Mouse (Mus musculus) hindbrain, embryonic 13.5 days (tissue): Measurements from ENCODE around the gene Odf3. TPM values are rescaled to one million over a fixed set of nuclear protein-coding genes. Genes with fewer than 3 reads are reported as not detected.
"Not testable (repeated sequence)": the region's sequence is repeated elsewhere in the genome, so short reads cannot be mapped to it uniquely, and the experiment has no call there.

ENCODE experiments used
- ATAC-seq: fragments of 200-750 bp; cut with Nextera tagmentation; 2 replicates; pipeline ENCODE4 v1.8.0; 2017; ENCODE audit warnings: moderate TSS enrichment; ENCODE audit not compliant: low FRiP score
- H3K27ac ChIP-seq: fragments of 300-500 bp; sonication (generic); 2 replicates; pipeline ENCODE4 v1.5.1; 2015; ENCODE audit warnings: inconsistent platforms, mild to moderate bottlenecking, moderate library complexity
- H3K27me3 ChIP-seq: fragments of 300-500 bp; sonication (generic); 2 replicates; pipeline ENCODE4 v1.6.1; 2015; ENCODE audit warnings: mild to moderate bottlenecking, inconsistent platforms
- H3K36me3 ChIP-seq: fragments of 300-500 bp; sonication (generic); 2 replicates; pipeline ENCODE4 v1.6.1; 2015; ENCODE audit warnings: mild to moderate bottlenecking, inconsistent platforms
- H3K4me1 ChIP-seq: fragments of 300-500 bp; sonication (generic); replicated peaks from 2 replicates; pipeline ENCODE4 v1.6.1; 2015; ENCODE audit warnings: inconsistent platforms
- H3K4me2 ChIP-seq: fragments of 300-500 bp; sonication (generic); 2 replicates; pipeline ENCODE4 v1.6.1; 2015; ENCODE audit warnings: inconsistent platforms, mild to moderate bottlenecking, moderate library complexity
- H3K4me3 ChIP-seq: fragments of 300-500 bp; sonication (generic); 2 replicates; pipeline ENCODE4 v1.5.1; 2015; ENCODE audit warnings: mild to moderate bottlenecking, inconsistent platforms
- H3K9ac ChIP-seq: fragments of 300-500 bp; sonication (generic); 2 replicates; pipeline ENCODE4 v1.6.1; 2015; ENCODE audit warnings: mild to moderate bottlenecking, inconsistent platforms
- H3K9me3 ChIP-seq: fragments of 300-500 bp; sonication (generic); 2 replicates; pipeline ENCODE4 v1.6.1; 2016; ENCODE audit warnings: inconsistent platforms
- WGBS: fragments of 180-500 bp; shearing (Covaris S2); methylation state at CpG from one replicate; pipeline ENCODE4 v1.1.7; 2015; 5-methylcytosine and 5-hydroxymethylcytosine counted together
- polyA plus RNA-seq: library from polyadenylated mRNA; unstranded; fragments of >200 nt; fragmentation: Nextera tagmentation; extraction: Ambion mirVana; gene quantifications from 2 replicates; pipeline ENCODE4 v1.2.1, GENCODE M21; 2015

Odf3 gene
- polyA plus RNA-seq, 1 experiment from 2014 or later = not detected

DNA sequence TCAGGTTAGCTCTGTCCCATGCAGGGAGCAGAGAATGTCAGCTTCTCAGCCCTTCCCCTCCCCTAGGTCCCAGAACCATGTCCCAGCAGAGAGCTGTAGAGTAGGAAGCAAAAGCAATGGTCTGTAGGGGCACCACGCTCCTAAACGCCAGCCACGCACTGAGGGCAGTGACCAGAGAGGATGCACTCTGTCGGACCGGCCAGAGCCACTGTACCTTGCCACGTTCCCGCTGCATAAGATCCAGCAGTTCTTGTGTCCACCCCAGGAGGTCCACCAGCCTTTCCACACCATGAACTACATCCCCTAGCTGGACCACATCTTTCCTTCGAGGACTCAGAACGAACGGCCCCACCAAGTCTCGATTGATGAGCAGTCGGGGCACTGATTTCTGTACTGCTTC is 17.2 kb downstream of the Odf3 start:
- H3K4me1 ChIP-seq = peaks cover 5% of the 10 kb centered on the region
- no peaks in the 10 kb centered on the region for H3K27me3 ChIP-seq
- WGBS = 92% methylated on average over 12 of the region's 12 CpGs
- H3K9ac ChIP-seq = no peak overlapping the region
- peaks cover 69% of the 10 kb centered on the region for H3K36me3 ChIP-seq
- ATAC-seq = no peak
- no peak overlapping the region for H3K4me2 ChIP-seq
- no peaks in the 10 kb centered on the region for H3K9me3 ChIP-seq
- H3K4me3 ChIP-seq = no peak overlapping the region
- H3K27ac ChIP-seq = no peak overlapping the region

DNA sequence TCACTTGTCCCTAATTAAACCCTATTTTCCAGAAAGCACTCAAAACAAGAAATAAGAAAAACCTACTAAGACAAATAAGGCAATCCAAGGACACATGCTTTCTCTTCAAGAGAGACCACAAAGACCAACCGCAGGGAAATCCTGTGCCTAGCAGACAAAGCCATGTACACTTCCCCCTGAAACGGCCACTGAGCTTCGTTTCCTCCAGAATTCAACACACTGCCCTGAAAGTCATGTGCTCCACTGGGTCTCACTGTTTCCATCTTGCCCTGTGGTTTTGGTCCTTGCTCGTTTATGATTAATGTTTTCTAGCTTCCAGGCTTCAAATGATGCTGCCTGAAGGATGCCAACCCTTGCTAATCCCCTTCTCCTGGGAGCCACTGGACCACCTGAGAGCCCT is 26.6 kb downstream of the Odf3 start:
- ATAC-seq = no peak
- Histone ChIP-seq H3K4me3 (no peak overlapping the region), H3K27ac (no peak overlapping the region), H3K9me3 (no peaks in the 10 kb centered on the region), H3K36me3 (peaks cover 50% of the 10 kb centered on the region), H3K4me2 (no peak overlapping the region), H3K27me3 (no peaks in the 10 kb centered on the region), H3K9ac (0 out of 2 replicates have a peak overlapping the region, but pooled peaks have one; percentile 9), H3K4me1 (no peaks in the 10 kb centered on the region)
- WGBS = 91% methylated on average over 4 of the region's 4 CpGs

DNA sequence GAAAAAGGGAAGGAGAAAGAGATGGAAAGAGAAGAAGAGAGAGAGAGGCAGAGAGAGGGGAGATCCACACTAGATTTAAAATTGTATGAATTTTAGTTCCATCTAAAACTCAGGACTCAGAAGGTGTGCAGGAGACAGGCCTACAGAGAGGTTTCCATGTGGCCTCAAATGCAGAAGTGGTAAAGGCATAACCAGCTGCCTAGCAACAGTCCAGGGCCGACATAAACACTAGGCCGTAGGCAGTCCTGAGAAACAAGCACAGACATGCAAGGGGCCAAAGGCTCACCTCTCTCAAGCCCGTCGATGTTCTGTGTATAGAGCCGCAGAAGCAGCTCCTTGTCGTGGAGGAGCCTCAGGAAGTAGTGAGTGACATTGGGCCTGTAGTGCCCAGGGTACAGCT is 29.8 kb downstream of the Odf3 start:
- no peak overlapping the region for H3K9ac ChIP-seq
- no peak overlapping the region for H3K4me3 ChIP-seq
- peaks cover 8% of the 10 kb centered on the region for H3K4me1 ChIP-seq
- no peaks in the 10 kb centered on the region for H3K9me3 ChIP-seq
- H3K36me3 ChIP-seq = peaks cover 36% of the 10 kb centered on the region
- no peak overlapping the region for H3K27ac ChIP-seq
- H3K4me2 ChIP-seq = no peak overlapping the region
- 88% methylated on average over 6 of the region's 6 CpGs for WGBS
- no peak for ATAC-seq
- no peaks in the 10 kb centered on the region for H3K27me3 ChIP-seq

DNA sequence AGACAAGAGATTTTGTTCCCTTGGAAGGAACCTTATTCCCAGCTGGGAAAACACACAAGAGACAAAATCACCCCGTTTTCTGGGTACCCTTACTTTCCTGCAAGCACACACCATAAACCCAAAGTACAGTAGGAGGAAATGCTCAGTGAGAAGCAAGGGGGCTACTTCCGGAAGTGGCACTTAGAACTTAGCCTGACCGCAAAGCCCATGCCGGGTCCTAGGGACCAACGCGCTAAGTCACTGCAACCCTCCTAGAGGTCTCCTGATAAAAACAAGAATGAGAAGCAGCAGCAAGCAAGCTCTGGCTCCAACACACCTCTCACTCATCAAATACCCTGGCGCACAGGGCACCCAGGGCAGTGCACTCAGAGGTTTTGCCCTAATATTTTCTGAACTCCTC is 31.8 kb downstream of the Odf3 start:
- no peaks in the 10 kb centered on the region for H3K9me3 ChIP-seq
- 90% methylated on average over 7 of the region's 7 CpGs for WGBS
- peaks cover 31% of the 10 kb centered on the region for H3K36me3 ChIP-seq
- no peaks in the 10 kb centered on the region for H3K27me3 ChIP-seq
- no peak overlapping the region for H3K27ac ChIP-seq
- no peak overlapping the region for H3K4me3 ChIP-seq
- ATAC-seq = no peak
- no peak overlapping the region for H3K9ac ChIP-seq
- H3K4me2 ChIP-seq = no peak overlapping the region
- H3K4me1 ChIP-seq = peaks cover 19% of the 10 kb centered on the region

DNA sequence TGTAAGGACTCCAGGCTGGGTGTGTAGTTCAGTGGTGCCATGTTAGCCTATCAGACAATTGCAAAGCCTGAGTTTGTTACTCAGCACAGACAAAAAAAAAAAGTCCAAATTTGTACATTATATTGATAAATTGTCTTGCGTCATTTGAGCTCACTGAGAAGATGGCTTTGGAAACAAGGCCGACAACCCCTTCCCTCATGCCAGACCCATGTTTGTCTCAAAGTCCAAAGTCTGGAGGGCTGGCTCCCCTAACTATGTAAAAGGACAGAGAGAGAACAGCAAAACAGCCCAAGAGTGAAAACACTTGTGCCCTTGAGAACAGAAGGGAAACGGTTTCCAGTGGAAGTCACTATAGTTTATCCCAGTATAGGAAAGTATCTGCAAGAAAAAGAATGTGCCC is 32.8 kb downstream of the Odf3 start:
- Histone ChIP-seq H3K4me2 (peak overlapping the region; percentile 75), H3K36me3 (peaks cover 28% of the 10 kb centered on the region), H3K27ac (no peak overlapping the region), H3K9ac (no peak overlapping the region), H3K4me3 (peak overlapping the region; percentile 4; the same call in 1 of the 2 replicates), H3K4me1 (peaks cover 19% of the 10 kb centered on the region), H3K9me3 (no peaks in the 10 kb centered on the region), H3K27me3 (no peaks in the 10 kb centered on the region)
- no peak for ATAC-seq
- 89% methylated on average over 3 of the region's 3 CpGs for WGBS

DNA sequence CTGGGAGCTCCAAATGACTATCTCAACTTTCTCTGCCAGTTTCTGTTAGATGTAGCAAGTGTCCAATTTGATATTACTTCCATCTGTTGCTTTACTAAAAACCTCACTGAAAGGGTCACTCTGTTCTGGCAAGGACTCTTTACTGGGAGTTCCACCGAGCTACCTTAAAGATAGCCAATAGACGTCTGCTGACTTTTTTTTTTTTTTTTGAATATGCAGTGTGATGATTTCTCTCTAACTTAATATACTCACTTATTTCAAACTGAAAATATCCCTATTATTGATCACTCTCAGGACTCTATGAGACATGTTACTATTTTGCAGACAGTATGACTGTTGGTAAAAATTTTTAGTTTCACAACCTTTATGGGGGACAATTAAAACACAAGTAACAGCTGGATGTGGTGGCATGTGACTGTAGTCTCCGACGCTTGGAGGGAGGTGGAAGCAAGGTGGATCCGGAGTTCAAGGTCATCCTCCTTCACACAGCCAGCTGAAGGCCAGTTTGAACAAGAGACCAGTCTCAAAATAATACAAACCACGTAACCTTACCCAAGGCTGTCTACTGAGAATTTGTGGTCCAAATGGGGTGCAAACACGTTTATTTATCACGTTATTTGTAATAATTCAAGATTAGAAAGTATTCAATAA is 33.4 kb downstream of the Odf3 start:
- WGBS = 29% methylated on average over 8 of the region's 8 CpGs

DNA sequence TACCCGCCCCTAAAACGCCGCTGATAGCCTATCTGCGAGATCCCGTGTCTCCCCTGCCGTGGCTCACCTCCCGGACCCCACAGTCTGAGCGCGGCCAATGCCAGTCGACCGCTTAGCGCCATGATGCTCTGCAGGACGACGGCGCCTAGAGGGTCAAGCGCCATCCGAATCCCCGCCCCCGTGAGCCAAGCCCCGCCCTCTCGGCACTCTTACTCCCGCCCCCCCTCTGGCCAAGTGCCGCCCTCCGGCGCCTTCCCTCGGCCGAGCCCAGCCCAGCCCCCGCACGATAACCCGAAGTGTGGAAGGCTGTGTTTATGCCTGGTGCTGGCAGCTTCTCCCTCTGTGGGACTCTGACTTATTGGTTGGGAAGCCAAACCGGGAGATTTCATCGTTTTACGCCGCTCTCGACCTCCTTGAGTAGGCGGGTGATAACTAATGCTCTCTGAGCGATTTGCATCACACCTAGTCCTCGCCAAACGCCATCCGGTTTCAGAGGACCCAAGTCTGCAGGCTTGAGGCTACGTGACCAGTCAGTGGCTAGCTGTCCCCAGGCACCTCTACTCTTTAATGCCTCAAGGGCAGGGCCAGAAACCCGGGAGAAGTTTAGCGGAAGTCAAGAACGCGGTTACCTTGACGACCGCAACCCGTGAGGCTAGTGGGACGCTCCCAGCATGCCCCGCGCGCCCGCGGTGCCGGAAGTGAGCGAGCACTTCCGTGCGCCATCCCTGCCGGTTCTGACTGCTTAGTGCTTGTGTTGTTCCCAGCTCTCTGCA is 34.3 kb downstream of the Odf3 start, which contains the start of the genes Psmd13 and Sirt3:
Psmd13 (plus strand) TSS at position 273 of the 773 bp plus-strand sequence.
Sirt3 (minus strand) TSS at position 614 of the 773 bp plus-strand sequence.
- Histone ChIP-seq H3K9me3 (no peaks in the 10 kb centered on the region), H3K27me3 (no peaks in the 10 kb centered on the region), H3K27ac (peak within 1 kb of the TSS; percentile 92), H3K4me2 (peak within 1 kb of the TSS; percentile 75), H3K4me1 (peaks cover 19% of the 10 kb centered on the region), H3K4me3 (peak within 1 kb of the TSS; percentile 94), H3K36me3 (peaks cover 27% of the 10 kb centered on the region), H3K9ac (peak within 1 kb of the TSS; percentile 88)
- ATAC-seq = peak; percentile 97
- WGBS = under 1% methylated on average over 59 of the region's 59 CpGs

More for the DNA sequence above, 33.4 kb downstream of the Odf3 start:
- Histone ChIP-seq H3K27me3 (no peaks in the 10 kb centered on the region), H3K27ac (peak overlapping the region; percentile 92), H3K4me3 (peak overlapping the region; percentile 94), H3K36me3 (peaks cover 27% of the 10 kb centered on the region), H3K4me2 (peak overlapping the region; percentile 75), H3K9me3 (no peaks in the 10 kb centered on the region), H3K4me1 (peaks cover 19% of the 10 kb centered on the region), H3K9ac (peak overlapping the region; percentile 88)
- ATAC-seq = no peak

DNA sequence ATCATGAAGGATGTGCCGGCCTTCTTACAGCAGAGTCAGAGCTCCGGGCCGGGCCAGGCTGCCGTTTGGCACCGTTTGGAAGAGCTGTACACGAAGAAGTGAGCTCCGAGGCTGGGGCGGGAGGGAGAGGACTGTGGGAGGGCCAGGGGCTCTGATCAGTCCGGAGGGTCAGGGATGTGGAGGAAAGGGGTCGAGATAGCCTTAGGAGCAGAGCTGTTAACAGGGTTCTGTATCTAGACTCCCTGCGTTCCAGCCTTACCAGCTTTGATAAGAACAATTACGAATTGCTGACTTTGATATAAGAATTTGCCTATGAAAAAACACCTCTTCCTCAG is 34.8 kb downstream of the Odf3 start:
- peak overlapping the region; percentile 89 for H3K27ac ChIP-seq
- peak overlapping the region; percentile 88 for H3K9ac ChIP-seq
- no peaks in the 10 kb centered on the region for H3K27me3 ChIP-seq
- peaks cover 19% of the 10 kb centered on the region for H3K4me1 ChIP-seq
- H3K9me3 ChIP-seq = no peaks in the 10 kb centered on the region
- ATAC-seq = peak; percentile 70
- peak overlapping the region; percentile 94 for H3K4me3 ChIP-seq
- peaks cover 29% of the 10 kb centered on the region for H3K36me3 ChIP-seq
- peak overlapping the region; percentile 75 for H3K4me2 ChIP-seq
- WGBS = 0% methylated on average over 12 of the region's 12 CpGs

DNA sequence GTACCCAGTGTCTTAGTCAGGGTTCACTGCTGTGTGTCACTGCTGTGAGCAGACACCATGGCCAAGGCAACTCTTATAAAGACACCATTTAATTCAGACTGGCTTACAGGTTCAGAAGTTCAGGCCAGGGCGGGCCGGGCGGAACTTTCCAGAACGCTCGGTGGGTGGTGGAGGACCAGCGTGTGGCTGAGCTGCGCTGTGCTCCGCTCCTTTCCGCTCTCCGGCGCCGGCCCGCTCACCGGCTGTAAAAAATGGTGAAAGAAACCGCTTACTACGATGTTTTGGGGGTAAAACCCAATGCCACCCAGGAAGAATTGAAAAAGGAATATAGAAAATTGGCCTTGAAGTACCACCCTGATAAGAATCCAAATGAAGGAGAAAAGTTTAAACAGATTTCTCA is 43.0 kb downstream of the Odf3 start:
- not testable (repeated sequence) for H3K4me1 ChIP-seq, H3K4me2 ChIP-seq, H3K9me3 ChIP-seq, H3K4me3 ChIP-seq, ATAC-seq, H3K27ac ChIP-seq, H3K9ac ChIP-seq, H3K27me3 ChIP-seq
- WGBS = 96% methylated on average over 16 of the region's 16 CpGs
- peaks cover 79% of the 10 kb centered on the region for H3K36me3 ChIP-seq

DNA sequence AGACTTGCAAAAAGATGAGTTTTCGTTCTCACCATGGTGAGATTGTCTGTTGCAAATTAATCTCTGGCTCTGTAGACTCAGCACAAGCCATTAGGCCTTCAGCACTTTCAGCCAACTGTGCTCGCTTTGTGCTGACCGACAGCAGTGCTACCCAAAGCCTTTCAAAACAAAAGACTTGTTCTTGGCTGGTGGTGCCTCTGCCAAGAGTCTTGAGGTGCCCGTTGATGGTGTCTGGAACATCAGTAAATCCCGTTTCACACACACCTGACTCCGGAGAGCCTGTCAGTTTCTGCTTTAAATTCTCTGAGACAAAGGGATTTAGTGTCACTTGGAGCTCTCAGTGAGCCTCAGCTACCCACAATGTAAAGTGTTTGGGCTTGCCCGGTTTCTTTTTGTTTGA is 46.4 kb downstream of the Odf3 start:
- no peak overlapping the region for H3K9ac ChIP-seq
- peaks cover 80% of the 10 kb centered on the region for H3K36me3 ChIP-seq
- H3K9me3 ChIP-seq = no peaks in the 10 kb centered on the region
- no peak overlapping the region for H3K27ac ChIP-seq
- 93% methylated on average over 7 of the region's 7 CpGs for WGBS
- H3K4me1 ChIP-seq = no peaks in the 10 kb centered on the region
- no peak overlapping the region for H3K4me2 ChIP-seq
- H3K4me3 ChIP-seq = no peak overlapping the region
- H3K27me3 ChIP-seq = no peaks in the 10 kb centered on the region
- ATAC-seq = no peak

DNA sequence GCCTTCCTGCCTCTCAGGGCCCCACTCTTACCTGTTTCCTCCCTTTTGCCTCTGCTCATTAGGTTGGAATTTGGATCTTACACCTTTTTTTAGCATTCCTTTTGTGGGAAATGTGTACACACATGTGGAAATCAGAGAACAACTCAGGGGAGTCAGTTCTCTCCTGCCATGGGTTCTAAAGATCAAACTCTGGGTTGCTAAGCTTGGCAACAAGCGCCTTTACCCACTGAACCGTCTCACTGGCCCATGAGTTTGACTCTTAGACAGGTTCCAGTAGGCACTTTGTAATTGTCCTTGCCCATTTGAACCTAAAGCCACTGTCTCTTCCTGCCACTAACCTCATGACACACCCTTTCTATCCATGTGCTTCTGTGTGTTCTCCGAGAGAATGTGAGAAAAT is 47.0 kb downstream of the Odf3 start:
- H3K9me3 ChIP-seq = no peaks in the 10 kb centered on the region
- ATAC-seq = no peak
- no peaks in the 10 kb centered on the region for H3K27me3 ChIP-seq
- no peak overlapping the region for H3K4me3 ChIP-seq
- H3K4me1 ChIP-seq = no peaks in the 10 kb centered on the region
- WGBS = 94% methylated on average over 3 of the region's 3 CpGs
- no peak overlapping the region for H3K9ac ChIP-seq
- H3K27ac ChIP-seq = no peak overlapping the region
- H3K36me3 ChIP-seq = peaks cover 80% of the 10 kb centered on the region
- H3K4me2 ChIP-seq = no peak overlapping the region

DNA sequence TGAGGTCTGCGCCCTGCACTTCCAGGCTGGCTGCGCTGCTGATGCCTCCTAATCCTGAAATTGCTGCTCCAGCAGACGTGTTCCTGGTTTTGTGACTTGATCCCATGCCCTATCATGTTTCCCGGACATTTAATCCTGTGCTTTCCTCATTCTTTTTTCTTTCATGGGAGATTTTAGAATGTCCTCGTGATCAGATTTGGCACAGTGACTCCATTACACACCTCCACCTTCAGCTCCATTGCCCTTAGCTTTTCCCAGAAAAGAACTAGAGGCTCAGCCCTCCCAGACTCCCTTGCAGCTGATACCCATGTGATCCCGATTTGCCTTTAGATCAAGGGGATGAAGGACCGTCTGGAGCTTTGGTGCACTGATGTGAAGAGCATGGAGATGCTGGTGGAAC is 50.3 kb downstream of the Odf3 start:
- no peak overlapping the region for H3K4me3 ChIP-seq
- H3K27me3 ChIP-seq = no peaks in the 10 kb centered on the region
- H3K4me2 ChIP-seq = no peak overlapping the region
- ATAC-seq = no peak
- H3K27ac ChIP-seq = no peak overlapping the region
- H3K4me1 ChIP-seq = peaks cover 1% of the 10 kb centered on the region
- peaks cover 75% of the 10 kb centered on the region for H3K36me3 ChIP-seq
- H3K9ac ChIP-seq = no peak overlapping the region
- 90% methylated on average over 7 of the region's 7 CpGs for WGBS
- H3K9me3 ChIP-seq = no peaks in the 10 kb centered on the region

DNA sequence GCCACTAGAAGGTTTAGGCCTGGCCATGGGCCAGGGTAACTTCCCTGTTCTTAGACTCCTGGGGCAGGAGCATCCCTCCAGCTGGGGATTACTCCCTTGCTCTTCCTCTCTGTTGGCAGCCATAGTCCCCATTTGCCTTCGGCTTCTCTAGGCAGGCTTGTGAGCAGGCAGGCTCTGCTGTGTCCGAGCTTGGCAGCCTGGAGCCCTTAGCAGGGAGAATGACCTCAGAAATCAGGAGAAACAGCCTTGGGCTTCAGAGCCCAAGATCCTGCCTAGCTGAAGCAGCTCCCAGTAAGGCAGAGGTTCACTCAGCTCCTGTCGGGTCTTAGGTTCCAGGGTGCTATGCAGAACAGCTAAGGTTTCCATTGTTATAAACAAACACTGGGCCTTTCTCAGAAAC is 51.5 kb downstream of the Odf3 start:
- Histone ChIP-seq H3K27me3 (no peaks in the 10 kb centered on the region), H3K9ac (no peak overlapping the region), H3K4me1 (peaks cover 8% of the 10 kb centered on the region), H3K4me2 (no peak overlapping the region), H3K27ac (no peak overlapping the region), H3K36me3 (peaks cover 66% of the 10 kb centered on the region), H3K9me3 (no peaks in the 10 kb centered on the region), H3K4me3 (no peak overlapping the region)
- 75% methylated on average over 3 of the region's 3 CpGs for WGBS
- no peak for ATAC-seq
